Mouse (Mus musculus) thymus, adult 2 months (tissue): ENCODE data around the gene Sh3pxd2a. TPM values are rescaled to one million over a fixed set of nuclear protein-coding genes. Genes with fewer than 3 reads are reported as not detected.

ENCODE experiments used
- DNase-seq: peaks from one replicate; pipeline ENCODE4 v3.0.0; 2021
- H3K27ac ChIP-seq: fragments of 200-500 bp; 2 replicates; pipeline ENCODE4 v1.5.1; 2012; ENCODE audit warnings: low read length, control low read depth; ENCODE audit not compliant: control insufficient read depth, insufficient read depth
- H3K27me3 ChIP-seq: fragments of 200-500 bp; 2 replicates; pipeline ENCODE4 v1.6.1; 2012; ENCODE audit warnings: mild to moderate bottlenecking, low read length, moderate library complexity, mixed read lengths; ENCODE audit not compliant: control insufficient read depth, insufficient read depth
- H3K36me3 ChIP-seq: fragments of 200-500 bp; 2 replicates; pipeline ENCODE4 v1.6.1; 2012; ENCODE audit warnings: mild to moderate bottlenecking, low read length, moderate library complexity; ENCODE audit not compliant: control insufficient read depth, insufficient read depth
- H3K4me1 ChIP-seq: fragments of 200-500 bp; replicated peaks from 2 replicates; pipeline ENCODE4 v1.6.1; 2012; ENCODE audit warnings: low read length; ENCODE audit not compliant: control insufficient read depth, insufficient read depth
- H3K4me3 ChIP-seq: fragments of 200-500 bp; 2 replicates; pipeline ENCODE4 v1.5.1; 2012; ENCODE audit warnings: mild to moderate bottlenecking, low read length, control low read depth, moderate library complexity; ENCODE audit not compliant: control insufficient read depth, insufficient read depth
- CTCF ChIP-seq: fragments of 200-500 bp; IDR thresholded peaks from 2 replicates; pipeline ENCODE4 v1.5.1; 2012; ENCODE audit warnings: mild to moderate bottlenecking, control low read depth, low read length, moderate library complexity, borderline replicate concordance; ENCODE audit not compliant: control insufficient read depth, poor library complexity, insufficient read depth; ENCODE audit errors: extremely low read depth
- POLR2A ChIP-seq: fragments of 200-500 bp; IDR thresholded peaks from 2 replicates; pipeline ENCODE4 v1.6.1; 2012; ENCODE audit warnings: mild to moderate bottlenecking, low read length, control low read depth, moderate library complexity; ENCODE audit not compliant: control insufficient read depth, poor library complexity, insufficient read depth; ENCODE audit errors: extremely low read depth
- WGBS: fragments of 180-500 bp; shearing (Covaris S2); methylation state at CpG from one replicate; pipeline ENCODE4 v1.1.7; 2018; 5-methylcytosine and 5-hydroxymethylcytosine counted together
- polyA plus RNA-seq: library from polyadenylated mRNA; depleted of rRNA; stranded (reverse); fragments of >200 nt; gene quantifications from 2 replicates; pipeline ENCODE4 v1.2.3, GENCODE M21; 2012

Gene Sh3pxd2a
- polyA plus RNA-seq, 1 experiment: 19.4 TPM

- Histone ChIP-seq H3K27me3 (peaks cover 6% of the 10 kb centered on the region; the same call in 1 of the 2 replicates), H3K27ac (no peak overlapping the region), H3K4me3 (no peak overlapping the region), H3K4me1 (peaks cover 4% of the 10 kb centered on the region; the same call in 1 of the 2 replicates), H3K36me3 (no peaks in the 10 kb centered on the region)
- no peak for TF ChIP-seq CTCF
- TF ChIP-seq POLR2A: no peak
- WGBS: 91% methylated on average over 16 of the region's 16 CpGs
- no peak for DNase-seq
Observed at GRCm38 (mm10) chr19:47248906-47249568, 215.2 kb downstream of the Sh3pxd2a start.

GRCm38 (mm10) chr19:47248296-47248695 lies 215.9 kb downstream of the Sh3pxd2a start:
- WGBS: 73% methylated on average over 7 of the region's 7 CpGs
- H3K4me3 ChIP-seq: no peak overlapping the region
- peaks cover 3% of the 10 kb centered on the region; the same call in 1 of the 2 replicates for H3K27me3 ChIP-seq
- TF ChIP-seq POLR2A (no peak), CTCF (no peak)
- DNase-seq: no peak
- H3K27ac ChIP-seq: no peak overlapping the region
- H3K36me3 ChIP-seq: no peaks in the 10 kb centered on the region
- peaks cover 3% of the 10 kb centered on the region; the same call in 1 of the 2 replicates for H3K4me1 ChIP-seq

GRCm38 (mm10) chr19:47247791-47248190 lies 216.4 kb downstream of the Sh3pxd2a start:
- WGBS: 91% methylated on average over 11 of the region's 11 CpGs
- TF ChIP-seq CTCF (no peak), POLR2A (no peak)
- no peak for DNase-seq

GRCm38 (mm10) chr19:47245512-47245911 lies 218.7 kb downstream of the Sh3pxd2a start:
- no peaks in the 10 kb centered on the region for H3K36me3 ChIP-seq
- no peak for TF ChIP-seq CTCF
- no peak for TF ChIP-seq POLR2A
- 95% methylated on average over 8 of the region's 8 CpGs for WGBS
- no peak overlapping the region for H3K4me3 ChIP-seq
- no peak overlapping the region for H3K27ac ChIP-seq
- no peak for DNase-seq
- H3K4me1 ChIP-seq: no peaks in the 10 kb centered on the region
- no peaks in the 10 kb centered on the region for H3K27me3 ChIP-seq

More at GRCm38 (mm10) chr19:47247791-47248190, 216.4 kb downstream of the Sh3pxd2a start:
- Histone ChIP-seq H3K4me3 (no peak overlapping the region), H3K27me3 (no peaks in the 10 kb centered on the region; the same call in 1 of the 2 replicates), H3K36me3 (no peaks in the 10 kb centered on the region), H3K4me1 (no peaks in the 10 kb centered on the region; the same call in 1 of the 2 replicates), H3K27ac (no peak overlapping the region)

- H3K27ac ChIP-seq: no peak overlapping the region
- H3K36me3 ChIP-seq: no peaks in the 10 kb centered on the region
- WGBS: 63% methylated on average over 4 of the region's 4 CpGs
- TF ChIP-seq POLR2A: no peak
- TF ChIP-seq CTCF: no peak
- H3K4me1 ChIP-seq: no peaks in the 10 kb centered on the region
- DNase-seq: no peak
- H3K27me3 ChIP-seq: no peaks in the 10 kb centered on the region
- H3K4me3 ChIP-seq: no peak overlapping the region
Observed at GRCm38 (mm10) chr19:47242227-47242626, 222.0 kb downstream of the Sh3pxd2a start.

GRCm38 (mm10) chr19:47240957-47241356 lies 223.2 kb downstream of the Sh3pxd2a start:
- WGBS: 75% methylated on average over 7 of the region's 7 CpGs
- Histone ChIP-seq H3K4me3 (no peak overlapping the region), H3K4me1 (no peaks in the 10 kb centered on the region), H3K36me3 (no peaks in the 10 kb centered on the region), H3K27ac (no peak overlapping the region), H3K27me3 (no peaks in the 10 kb centered on the region)
- no peak for DNase-seq
- no peak for TF ChIP-seq POLR2A
- no peak for TF ChIP-seq CTCF

GRCm38 (mm10) chr19:47240076-47240475 lies 224.1 kb downstream of the Sh3pxd2a start:
- Histone ChIP-seq H3K36me3 (no peaks in the 10 kb centered on the region), H3K4me3 (0 out of 2 replicates have a peak overlapping the region, but pooled peaks have one; percentile 6), H3K27me3 (no peaks in the 10 kb centered on the region), H3K27ac (no peak overlapping the region), H3K4me1 (no peaks in the 10 kb centered on the region)
- WGBS: 82% methylated on average over 12 of the region's 12 CpGs
- no peak for DNase-seq
- TF ChIP-seq POLR2A (no peak), CTCF (no peak)
